Mouse (Mus musculus) midbrain, postnatal 0 days (tissue): Measurements from ENCODE around the gene Tspoap1. TPM values are rescaled to one million over a fixed set of nuclear protein-coding genes. Genes with fewer than 3 reads are reported as not detected.
A peak's percentile ranks its signal among the peaks of the same experiment; 100 is the strongest.

Experiments
- ATAC-seq: fragments of 200-750 bp; cut with Nextera tagmentation; 2 replicates; pipeline ENCODE4 v1.8.0; 2017; ENCODE audit warnings: moderate number of reproducible peaks, mild to moderate bottlenecking, moderate TSS enrichment, moderate library complexity; ENCODE audit not compliant: low FRiP score
- DNase-seq: peaks from one replicate; pipeline ENCODE4 v3.0.0-alpha.2; 2015; ENCODE audit warnings: low spot score
- H3K27ac ChIP-seq: fragments of 300-500 bp; sonication (generic); 2 replicates; pipeline ENCODE4 v1.5.1; 2014; ENCODE audit warnings: low read depth, mild to moderate bottlenecking, low read length, mixed read lengths
- H3K27me3 ChIP-seq: fragments of 300-500 bp; sonication (generic); 2 replicates; pipeline ENCODE4 v1.6.1; 2014; ENCODE audit warnings: low read length, control low read depth, mixed read lengths; ENCODE audit not compliant: insufficient read depth
- H3K36me3 ChIP-seq: fragments of 300-500 bp; sonication (generic); 2 replicates; pipeline ENCODE4 v1.6.1; 2014; ENCODE audit warnings: low read length, control low read depth, mixed read lengths; ENCODE audit not compliant: insufficient read depth
- H3K4me1 ChIP-seq: fragments of 300-500 bp; sonication (generic); 2 replicates; pipeline ENCODE4 v1.6.1; 2014; ENCODE audit warnings: mild to moderate bottlenecking, control low read depth, antibody characterized with exemption, low read length, mixed read lengths; ENCODE audit not compliant: insufficient read depth
- H3K4me2 ChIP-seq: fragments of 300-500 bp; sonication (generic); 2 replicates; pipeline ENCODE4 v1.6.1; 2014; ENCODE audit warnings: low read depth, mild to moderate bottlenecking, low read length, mixed read lengths; ENCODE audit not compliant: poor library complexity, severe bottlenecking
- H3K4me3 ChIP-seq: fragments of 300-500 bp; sonication (generic); 2 replicates; pipeline ENCODE4 v1.5.1; 2014; ENCODE audit warnings: low read depth, mild to moderate bottlenecking, low read length, moderate library complexity
- H3K9ac ChIP-seq: fragments of 300-500 bp; sonication (generic); replicated peaks from 2 replicates; pipeline ENCODE4 v1.6.1; 2014; ENCODE audit warnings: mild to moderate bottlenecking, low read length, moderate library complexity, mixed read lengths; ENCODE audit not compliant: poor library complexity, severe bottlenecking
- H3K9me3 ChIP-seq: fragments of 300-500 bp; sonication (generic); 2 replicates; pipeline ENCODE4 v1.6.1; 2016; ENCODE audit warnings: low read length, control low read depth
- CTCF ChIP-seq: IDR thresholded peaks from 2 replicates; pipeline ENCODE4 v1.5.1; 2016; ENCODE audit warnings: antibody characterized with exemption, mild to moderate bottlenecking
- WGBS: fragments of 180-500 bp; shearing (Covaris S2); extraction: QIAGEN DNeasy Blood & Tissue Kit; methylation state at CpG from one replicate; pipeline ENCODE4 v1.1.7; 2014; 5-methylcytosine and 5-hydroxymethylcytosine counted together
- polyA plus RNA-seq: library from polyadenylated mRNA; unstranded; fragments of >200 nt; fragmentation: Nextera tagmentation; extraction: Ambion mirVana; gene quantifications from 2 replicates; pipeline ENCODE4 v1.2.1, GENCODE M21; 2015
- total RNA-seq: library from RNA; depleted of rRNA; stranded (reverse); fragments of >200 nt; gene quantifications from 2 replicates; pipeline ENCODE4 v1.2.3, GENCODE M21; 2014

Tspoap1 gene
- total and polyA plus RNA-seq, 2 experiments from 2014 or later = 57.8 to 206 TPM

- no peaks in the 10 kb centered on the region for H3K27me3 ChIP-seq
- ATAC-seq (no peak), DNase-seq (no peak)
- H3K27ac ChIP-seq = no peak overlapping the region
- H3K4me3 ChIP-seq = no peak overlapping the region
- H3K4me2 ChIP-seq = no peak overlapping the region
- no peak overlapping the region for H3K9ac ChIP-seq
- H3K9me3 ChIP-seq = no peaks in the 10 kb centered on the region
- peaks cover 8% of the 10 kb centered on the region; the same call in 1 of the 2 replicates for H3K4me1 ChIP-seq
- WGBS = 78% methylated on average over 18 of the region's 18 CpGs
- no peaks in the 10 kb centered on the region for H3K36me3 ChIP-seq
- no peak for TF ChIP-seq CTCF
Observed at GRCm38 (mm10) chr11:87728850-87729592, 31.3 kb upstream of the Tspoap1 start.

- no peak overlapping the region for H3K9ac ChIP-seq
- H3K27me3 ChIP-seq = no peaks in the 10 kb centered on the region
- WGBS = 84% methylated on average over 13 of the region's 13 CpGs
- H3K36me3 ChIP-seq = no peaks in the 10 kb centered on the region
- H3K4me3 ChIP-seq = no peak overlapping the region
- ATAC-seq = no peak
- H3K27ac ChIP-seq = no peak overlapping the region
- no peak overlapping the region for H3K4me2 ChIP-seq
- H3K9me3 ChIP-seq = no peaks in the 10 kb centered on the region
- DNase-seq = no peak
- H3K4me1 ChIP-seq = peaks cover 8% of the 10 kb centered on the region; the same call in 1 of the 2 replicates
- TF ChIP-seq CTCF = no peak
Observed at GRCm38 (mm10) chr11:87729593-87730185, 30.7 kb upstream of the Tspoap1 start.

GRCm38 (mm10) chr11:87730652-87731310 is 29.6 kb upstream of the Tspoap1 start:
- no peak for TF ChIP-seq CTCF
- 78% methylated on average over 10 of the region's 10 CpGs for WGBS

GRCm38 (mm10) chr11:87734346-87734745 is 26.0 kb upstream of the Tspoap1 start:
- Histone ChIP-seq H3K36me3 (peaks cover 2% of the 10 kb centered on the region; the same call in 1 of the 2 replicates), H3K4me1 (peaks cover 6% of the 10 kb centered on the region; the same call in 1 of the 2 replicates), H3K9ac (no peak overlapping the region), H3K27me3 (no peaks in the 10 kb centered on the region), H3K9me3 (no peaks in the 10 kb centered on the region), H3K4me3 (no peak overlapping the region), H3K27ac (no peak overlapping the region), H3K4me2 (peak overlapping the region; percentile 31)
- no peak for DNase-seq
- ATAC-seq = no peak
- TF ChIP-seq CTCF = no peak
- 60% methylated on average over 5 of the region's 5 CpGs for WGBS

More at GRCm38 (mm10) chr11:87730652-87731310, 29.6 kb upstream of the Tspoap1 start:
- no peak for ATAC-seq
- no peaks in the 10 kb centered on the region for H3K36me3 ChIP-seq
- H3K4me1 ChIP-seq = peaks cover 8% of the 10 kb centered on the region; the same call in 1 of the 2 replicates
- H3K4me2 ChIP-seq = no peak overlapping the region
- H3K9ac ChIP-seq = no peak overlapping the region
- H3K9me3 ChIP-seq = no peaks in the 10 kb centered on the region
- no peak for DNase-seq
- H3K4me3 ChIP-seq = no peak overlapping the region
- H3K27me3 ChIP-seq = no peaks in the 10 kb centered on the region
- H3K27ac ChIP-seq = no peak overlapping the region

- DNase-seq = no peak
- H3K9ac ChIP-seq = no peak overlapping the region
- 86% methylated on average over 6 of the region's 6 CpGs for WGBS
- no peaks in the 10 kb centered on the region for H3K27me3 ChIP-seq
- H3K9me3 ChIP-seq = no peaks in the 10 kb centered on the region
- H3K4me1 ChIP-seq = peaks cover 6% of the 10 kb centered on the region; the same call in 1 of the 2 replicates
- no peak overlapping the region for H3K4me3 ChIP-seq
- H3K27ac ChIP-seq = no peak overlapping the region
- peaks cover 8% of the 10 kb centered on the region; the same call in 1 of the 2 replicates for H3K36me3 ChIP-seq
- no peak for ATAC-seq
- TF ChIP-seq CTCF = no peak
- no peak overlapping the region for H3K4me2 ChIP-seq
Observed at GRCm38 (mm10) chr11:87735691-87736090, 24.6 kb upstream of the Tspoap1 start.
